Mouse (Mus musculus): ENCODE results near the gene Mfap1b. TPM values are rescaled to one million over a fixed set of nuclear protein-coding genes. Genes with fewer than 3 reads are reported as not detected.

The Mfap1b gene
- total RNA-seq, 2 experiments from 2014 or later, result 25.4 to 28.7 TPM

DNA sequence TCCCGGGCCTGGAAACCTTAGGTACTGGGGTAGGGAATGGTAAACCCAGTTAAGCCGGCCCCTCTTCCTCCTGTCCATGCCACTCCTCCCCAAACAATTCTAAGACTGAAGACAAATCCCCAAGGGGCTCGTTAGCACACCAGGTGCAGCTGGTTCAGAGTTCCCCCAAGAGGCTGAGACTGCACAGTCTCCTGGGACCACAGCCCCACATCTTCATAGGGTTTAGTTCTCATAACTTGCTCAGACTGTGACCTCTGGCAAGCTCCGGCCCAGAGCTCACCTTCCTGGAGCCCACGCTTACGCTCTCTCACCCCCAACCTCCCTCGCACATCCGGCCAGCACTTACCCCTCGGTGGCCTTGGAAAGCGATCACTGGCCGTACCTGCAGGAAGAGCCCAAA is 32.1 kb downstream of the Mfap1b start:
- no peak for DNase-seq
- intact Hi-C loops (cut with DNase I), result no loop called here

GRCm38 (mm10) chr2:121440834-121441605 is 32.8 kb downstream of the Mfap1b start:
- no peak for DNase-seq
- intact Hi-C loops (cut with DNase I), result no loop called here

- DNase-seq, result no peak
- intact Hi-C loops (cut with DNase I), result no loop called here
Measured at GRCm38 (mm10) chr2:121439746-121440145, 34.1 kb downstream of the Mfap1b start.

DNA sequence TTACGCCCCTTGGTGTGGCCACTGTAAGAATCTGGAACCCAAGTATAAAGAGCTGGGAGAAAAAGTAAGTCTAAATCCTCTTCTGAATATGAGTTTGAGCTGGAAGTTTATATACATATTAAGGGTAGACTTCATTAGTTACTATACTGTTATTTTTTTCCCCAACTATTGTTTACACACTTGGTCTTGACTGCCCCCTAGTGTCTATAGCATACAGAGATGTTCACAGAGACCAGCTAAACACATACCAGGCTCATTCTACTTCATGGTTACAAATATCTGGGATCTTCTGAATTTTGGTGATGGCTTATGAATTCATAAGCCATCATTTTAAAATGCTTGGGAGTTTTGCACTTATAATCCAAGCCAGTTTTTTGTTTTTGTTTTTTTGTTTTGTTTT is 39.0 kb downstream of the Mfap1b start:
- intact Hi-C loops (cut with DNase I), result no loop called here
- peak in 1 of 2 experiments; percentile 42 for DNase-seq

DNA sequence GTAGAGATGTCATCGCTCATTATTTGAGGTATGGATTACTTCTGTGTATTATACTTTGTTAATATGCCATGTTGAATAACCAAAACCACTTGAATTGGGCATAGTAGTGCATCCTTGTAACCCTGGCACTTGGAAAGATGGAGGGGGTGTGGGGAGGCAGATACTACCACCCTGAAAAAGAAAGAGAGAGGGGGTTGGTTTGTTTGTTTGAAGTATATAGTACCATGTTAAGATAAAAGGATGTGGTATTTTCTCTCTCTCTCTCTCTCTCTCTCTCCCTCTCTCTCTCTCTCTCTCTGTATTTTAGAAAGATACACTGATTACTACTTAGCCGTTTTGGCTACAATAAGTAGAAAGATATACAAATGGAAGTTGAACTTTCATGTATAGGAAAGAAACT is 48.0 kb downstream of the Mfap1b start:
- intact Hi-C loops (cut with DNase I), result no loop called here
- no peak for DNase-seq

- intact Hi-C loops (cut with DNase I), result no loop called here
- DNase-seq, result no peak
Measured at GRCm38 (mm10) chr2:121423166-121423565, 50.7 kb downstream of the Mfap1b start.

DNA sequence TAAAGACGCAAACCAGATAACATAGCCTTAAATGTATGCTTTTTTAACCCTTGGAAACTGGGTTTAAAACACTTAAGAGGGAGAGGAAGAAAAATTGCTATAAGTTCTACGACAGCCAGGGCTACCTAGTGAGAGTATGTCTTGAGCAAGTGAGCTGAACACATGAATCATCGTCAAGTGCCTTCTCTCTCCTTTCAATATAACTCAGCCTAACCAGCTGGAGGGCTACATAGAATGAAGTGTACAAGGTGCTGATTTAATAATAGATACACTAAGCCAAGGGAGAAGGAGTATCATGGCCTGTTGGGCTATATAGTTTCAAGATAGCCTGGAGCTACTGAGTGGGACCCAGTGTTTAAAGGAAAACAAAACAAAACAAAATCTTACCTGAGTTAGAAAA is 55.4 kb downstream of the Mfap1b start:
- DNase-seq, result no peak
- intact Hi-C loops (cut with DNase I), result no loop called here

GRCm38 (mm10) chr2:121416356-121416755 is 57.5 kb downstream of the Mfap1b start:
- intact Hi-C loops (cut with DNase I), result no loop called here
- DNase-seq, result no peak

- intact Hi-C loops (cut with DNase I), result no loop called here
Measured at GRCm38 (mm10) chr2:121415591-121415990, 58.3 kb downstream of the Mfap1b start.

GRCm38 (mm10) chr2:121415103-121415502 is 58.8 kb downstream of the Mfap1b start:
- intact Hi-C loops (cut with DNase I), result no loop called here
- no peak for DNase-seq

More at GRCm38 (mm10) chr2:121415591-121415990, 58.3 kb downstream of the Mfap1b start:
- DNase-seq, result no peak

- peak; percentile 48 to 58 for DNase-seq
Measured at GRCm38 (mm10) chr2:121414139-121414685, 59.7 kb downstream of the Mfap1b start.

GRCm38 (mm10) chr2:121413387-121414042 is 60.4 kb downstream of the Mfap1b start, which contains the start of the genes Pdia3 and Catsper2:
Gene Pdia3 (plus strand): TSS chr2:121413775.
Gene Catsper2 (minus strand): TSS chr2:121413792.
- intact Hi-C loops (cut with DNase I), result no loop called here
- peak; percentile 97 to 98 for DNase-seq

More at GRCm38 (mm10) chr2:121414139-121414685, 59.7 kb downstream of the Mfap1b start:
- intact Hi-C loops (cut with DNase I), result no loop called here

- DNase-seq, result no peak
- intact Hi-C loops (cut with DNase I), result no loop called here
Measured at GRCm38 (mm10) chr2:121412843-121413386, 61.0 kb downstream of the Mfap1b start.

Small RNA genes lying within 50 kb of the gene (microRNA-seq; reads per million reads assigned to microRNA genes)
- gene Gm22953, result 0 reads per million in 2 experiments

Other genes starting within 250 kb of the Mfap1b start
- 10 to 100 TPM; 51.6 to 57.8 TPM for gene Trp53bp1, start 202.7 kb downstream of the Mfap1b start, total RNA-seq (2021)
- 10 to 100 TPM in 1 of 2 experiments, 1 to 10 TPM in 1; 9.6 to 12.2 TPM for gene Map1a, start 184.5 kb downstream of the Mfap1b start, total RNA-seq (2021)
- 10 to 100 TPM; 23.5 to 25.0 TPM for gene Ppip5k1, start 118.7 kb downstream of the Mfap1b start, total RNA-seq (2021)
- gene Ckmt1, start 116.4 kb downstream of the Mfap1b start, total RNA-seq (2021), result 1 to 10 TPM; 1.3 to 1.6 TPM
- not detected for gene Strc, start 86.9 kb downstream of the Mfap1b start, total RNA-seq (2021)
- 100 to 1,000 TPM; 141 to 172 TPM for gene Pdia3, start 60.3 kb downstream of the Mfap1b start, total RNA-seq (2021)
- gene Catsper2, start 60.3 kb downstream of the Mfap1b start, total RNA-seq (2021), result 1 to 10 TPM; 2.2 to 3.2 TPM
- under 1 TPM; 0.14 to 0.25 TPM for gene Ell3, start 29.8 kb downstream of the Mfap1b start, total RNA-seq (2021)
- 100 to 1,000 TPM; 407 to 422 TPM for gene Serf2, start 24.9 kb downstream of the Mfap1b start, total RNA-seq (2021)
- gene Hypk, start 20.8 kb downstream of the Mfap1b start, total RNA-seq (2021), result 10 to 100 TPM; 22.1 to 23.2 TPM
- gene Serinc4, start 17.3 kb downstream of the Mfap1b start, total RNA-seq (2021), result not detected
- 10 to 100 TPM; 27.2 to 28.1 TPM for gene Mfap1a, start 32.6 kb upstream of the Mfap1b start, total RNA-seq (2021)
- 1 to 10 TPM; 6.2 to 8.3 TPM for gene Wdr76, start 32.7 kb upstream of the Mfap1b start, total RNA-seq (2021)